Mouse (Mus musculus): ENCODE results near the gene Olfr311. TPM values are rescaled to one million over a fixed set of nuclear protein-coding genes. Genes with fewer than 3 reads are reported as not detected.

Olfr311 gene
- not detected in 2 replicates for polyA plus RNA-seq (2015; fragmentation: Nextera tagmentation; extraction: Ambion mirVana)

DNA sequence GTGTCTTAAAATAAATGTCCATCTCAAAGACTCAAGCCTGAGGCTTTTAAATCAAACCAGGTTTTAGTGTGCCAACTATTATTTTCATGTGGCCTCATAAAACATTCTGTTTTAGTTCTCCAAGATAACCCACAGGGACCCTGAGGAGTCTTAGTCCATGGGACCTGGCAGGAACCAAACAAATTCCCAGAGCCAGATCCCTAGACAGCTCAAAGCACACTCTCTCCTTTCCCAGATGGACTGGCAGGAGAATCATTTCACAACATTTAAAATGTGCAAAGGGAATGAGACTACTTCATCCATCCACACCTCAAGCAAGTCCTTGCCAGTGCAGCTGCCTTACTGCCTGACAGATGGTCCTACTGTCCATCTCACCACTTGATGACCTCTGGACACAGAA is at the start of gene Olfr311:
Gene Olfr311 (plus strand): TSS at position 301 of the 400 bp plus-strand sequence.

DNA sequence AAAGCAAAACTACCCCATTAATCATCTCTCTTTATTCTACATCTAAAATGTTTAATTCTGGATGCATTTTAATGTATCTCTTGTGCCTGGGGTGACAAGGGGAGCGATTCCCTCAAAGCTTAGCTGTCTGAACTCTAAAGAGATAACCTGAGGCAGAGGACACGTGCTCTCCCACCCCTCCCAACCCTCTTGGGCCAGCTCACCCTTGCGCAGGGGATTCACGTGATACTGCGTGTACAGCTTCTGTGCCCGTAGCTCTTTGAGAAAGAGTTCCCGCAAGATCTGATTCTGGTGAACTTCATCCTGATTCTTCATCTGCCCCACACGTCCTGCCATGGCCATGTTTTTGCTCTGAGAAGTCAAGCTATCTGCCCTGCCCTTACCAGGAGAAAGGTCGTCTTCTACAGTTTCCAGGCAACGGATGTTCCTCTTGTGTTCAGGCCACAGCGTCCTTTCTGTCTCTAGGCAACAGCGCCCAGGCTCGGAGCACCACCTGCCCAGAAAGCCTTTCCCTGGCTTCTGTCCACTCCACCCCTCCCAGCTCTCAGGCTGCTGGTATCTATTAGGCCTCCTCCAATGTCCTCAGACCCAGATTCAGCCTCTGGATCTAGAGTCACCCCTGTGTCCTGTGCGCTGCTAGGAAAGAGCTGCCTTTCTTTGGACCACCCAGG is 37.4 kb upstream of the Olfr311 start, which contains the start of gene Fam183b:
Gene Fam183b (minus strand): TSS at position 403 of the 671 bp plus-strand sequence.

GRCm38 (mm10) chr11:58814700-58815099 is 24.4 kb upstream of the Olfr311 start, which contains the start of gene Olfr313:
TSS of gene Olfr313 (plus strand) at chr11:58815000.

GRCm38 (mm10) chr11:58828937-58829336 is 10.1 kb upstream of the Olfr311 start, which contains the start of gene Olfr312:
TSS of gene Olfr312 (plus strand) at chr11:58829237.

GRCm38 (mm10) chr11:58846919-58847461 is 7.9 kb downstream of the Olfr311 start, which contains the start of gene Gm12258:
TSS of gene Gm12258 (plus strand) at chr11:58847158.

DNA sequence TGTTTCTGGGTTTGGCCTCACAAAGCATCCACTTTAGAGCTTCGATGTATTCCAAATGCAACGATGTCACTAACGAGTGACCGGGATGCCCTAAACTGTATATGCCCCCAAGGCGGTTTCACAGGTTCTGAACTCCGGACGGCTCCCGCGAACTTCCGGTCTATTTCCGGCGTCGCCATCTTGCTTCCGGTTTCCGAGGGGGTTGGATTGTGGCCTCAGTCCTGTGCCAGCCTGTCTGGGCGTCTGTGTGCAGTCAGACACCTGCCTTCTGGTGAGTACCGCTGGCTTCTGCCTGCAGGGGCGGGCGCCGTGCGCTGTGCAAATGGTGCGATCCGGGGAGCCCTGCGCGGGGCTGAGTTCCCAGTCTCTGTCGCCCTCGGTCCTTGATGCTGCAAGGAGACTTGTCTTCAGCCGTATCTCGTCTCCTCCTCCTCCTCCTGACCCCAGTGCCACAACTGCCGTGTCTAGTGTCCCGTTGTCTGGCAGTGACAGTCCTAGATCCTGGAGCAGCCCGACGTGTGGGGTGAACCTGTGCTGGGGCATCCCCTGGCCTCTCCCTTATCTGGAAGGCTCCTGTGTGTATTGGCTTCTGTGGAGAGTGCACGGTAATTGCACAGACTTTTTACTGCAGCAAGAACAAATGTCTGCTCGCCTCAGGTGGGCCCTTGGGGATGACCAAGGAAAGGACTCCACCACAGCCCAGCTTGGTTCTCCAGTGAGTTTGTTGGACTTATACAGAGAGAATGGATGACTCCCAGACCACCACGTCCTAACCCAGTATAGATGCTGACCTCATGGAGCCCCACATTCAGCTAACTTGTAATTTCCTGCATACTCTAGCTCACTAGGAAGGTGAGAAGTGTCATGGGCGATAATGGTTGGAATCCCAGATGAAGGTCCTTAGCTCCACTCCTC is 28.2 kb downstream of the Olfr311 start, which contains the start of gene 2810021J22Rik:
Gene 2810021J22Rik (plus strand): TSS at position 178 of the 915 bp plus-strand sequence.

Other genes with a start within 250 kb of the Olfr311 start
- not detected in 2 replicates for gene Olfr324, start 244.1 kb upstream of the Olfr311 start, polyA plus RNA-seq (2015; fragmentation: Nextera tagmentation; extraction: Ambion mirVana)
- not detected in 2 replicates for gene 2210407C18Rik, start 223.2 kb upstream of the Olfr311 start, polyA plus RNA-seq (2015; fragmentation: Nextera tagmentation; extraction: Ambion mirVana)
- not detected in 2 replicates for gene Olfr323, start 208.8 kb upstream of the Olfr311 start, polyA plus RNA-seq (2015; fragmentation: Nextera tagmentation; extraction: Ambion mirVana)
- gene Trim58, start 198.8 kb upstream of the Olfr311 start, polyA plus RNA-seq (2015; fragmentation: Nextera tagmentation; extraction: Ambion mirVana) = not detected in 2 replicates
- gene Olfr322, start 180.5 kb upstream of the Olfr311 start, polyA plus RNA-seq (2015; fragmentation: Nextera tagmentation; extraction: Ambion mirVana) = not detected in 2 replicates
- gene Olfr320, start 158.2 kb upstream of the Olfr311 start, polyA plus RNA-seq (2015; fragmentation: Nextera tagmentation; extraction: Ambion mirVana) = not detected in 2 replicates
- gene Olfr319, start 140.1 kb upstream of the Olfr311 start, polyA plus RNA-seq (2015; fragmentation: Nextera tagmentation; extraction: Ambion mirVana) = not detected in 2 replicates
- gene Olfr318, start 115.2 kb upstream of the Olfr311 start, polyA plus RNA-seq (2015; fragmentation: Nextera tagmentation; extraction: Ambion mirVana) = not detected in 2 replicates
- gene Olfr317, start 100.0 kb upstream of the Olfr311 start, polyA plus RNA-seq (2015; fragmentation: Nextera tagmentation; extraction: Ambion mirVana) = not detected in 2 replicates
- not detected in 2 replicates for gene Olfr316, start 86.5 kb upstream of the Olfr311 start, polyA plus RNA-seq (2015; fragmentation: Nextera tagmentation; extraction: Ambion mirVana)
- gene Olfr315, start 66.1 kb upstream of the Olfr311 start, polyA plus RNA-seq (2015; fragmentation: Nextera tagmentation; extraction: Ambion mirVana) = not detected in 2 replicates
- not detected in 2 replicates for gene Olfr314, start 56.3 kb upstream of the Olfr311 start, polyA plus RNA-seq (2015; fragmentation: Nextera tagmentation; extraction: Ambion mirVana)
- gene Fam183b, start 37.3 kb upstream of the Olfr311 start, polyA plus RNA-seq (2015; fragmentation: Nextera tagmentation; extraction: Ambion mirVana) = 1.3 and 1.9 TPM in 2 replicates
- gene Olfr313, start 24.3 kb upstream of the Olfr311 start, polyA plus RNA-seq (2015; fragmentation: Nextera tagmentation; extraction: Ambion mirVana) = not detected in 2 replicates
- not detected in 2 replicates for gene Olfr312, start 10.0 kb upstream of the Olfr311 start, polyA plus RNA-seq (2015; fragmentation: Nextera tagmentation; extraction: Ambion mirVana)
- 2.0 TPM in 2 replicates for gene Gm12258, start 7.9 kb downstream of the Olfr311 start, polyA plus RNA-seq (2015; fragmentation: Nextera tagmentation; extraction: Ambion mirVana)
- gene 2810021J22Rik, start 28.0 kb downstream of the Olfr311 start, polyA plus RNA-seq (2015; fragmentation: Nextera tagmentation; extraction: Ambion mirVana) = 2.0 and 2.2 TPM in 2 replicates
- 3.0 and 3.2 TPM in 2 replicates for gene Zfp39, start 65.0 kb downstream of the Olfr311 start, polyA plus RNA-seq (2015; fragmentation: Nextera tagmentation; extraction: Ambion mirVana)
- gene Btnl10, start 78.7 kb downstream of the Olfr311 start, polyA plus RNA-seq (2015; fragmentation: Nextera tagmentation; extraction: Ambion mirVana) = not detected in 2 replicates
- 161 and 166 TPM in 2 replicates for gene Rnf187, start 99.7 kb downstream of the Olfr311 start, polyA plus RNA-seq (2015; fragmentation: Nextera tagmentation; extraction: Ambion mirVana)
- gene Hist3h2ba, start 109.7 kb downstream of the Olfr311 start, polyA plus RNA-seq (2015; fragmentation: Nextera tagmentation; extraction: Ambion mirVana) = 2.4 and 2.5 TPM in 2 replicates
- gene Hist3h2a, start 115.4 kb downstream of the Olfr311 start, polyA plus RNA-seq (2015; fragmentation: Nextera tagmentation; extraction: Ambion mirVana) = 15.6 and 17.7 TPM in 2 replicates
- 0.08 and 0.10 TPM in 2 replicates for gene Trim17, start 115.4 kb downstream of the Olfr311 start, polyA plus RNA-seq (2015; fragmentation: Nextera tagmentation; extraction: Ambion mirVana)
- 13.7 and 15.2 TPM in 2 replicates for gene Trim11, start 138.8 kb downstream of the Olfr311 start, polyA plus RNA-seq (2015; fragmentation: Nextera tagmentation; extraction: Ambion mirVana)

Measured in skeletal muscle tissue, postnatal 0 days (tissue).